Mouse (Mus musculus) embryonic fibroblast, embryonic 13.5 days (primary cell): ENCODE measurements around the gene BC005537.

ENCODE experiments used
- CTCF ChIP-seq: IDR thresholded peaks from 2 replicates; pipeline ENCODE4 v1.5.1; 2011; ENCODE audit warnings: mild to moderate bottlenecking, control low read depth, low read length, moderate library complexity, borderline replicate concordance; ENCODE audit not compliant: insufficient read depth
- POLR2A ChIP-seq: IDR thresholded peaks from 2 replicates; pipeline ENCODE4 v1.6.1; 2011; ENCODE audit warnings: low read depth, mild to moderate bottlenecking, control low read depth, low read length, moderate library complexity

GRCm38 (mm10) chr13:24816125-24817092 is 15.0 kb downstream of the BC005537 start:
- TF ChIP-seq POLR2A (no peak; the same call in 1 of the 2 replicates), CTCF (no peak)
